Mouse (Mus musculus) small intestine, adult 2 months (tissue): ENCODE results near the gene Gbp4.
"Not testable (repeated sequence)": the region's sequence is repeated elsewhere in the genome, so short reads cannot be mapped to it uniquely, and the experiment has no call there.

Source experiments
- CTCF ChIP-seq: fragments of 200-500 bp; IDR thresholded peaks from 2 replicates; pipeline ENCODE4 v1.5.1; 2012; ENCODE audit warnings: low read depth, mild to moderate bottlenecking, control low read depth, inconsistent platforms, low read length, moderate library complexity, mixed read lengths; ENCODE audit not compliant: insufficient replicate concordance, insufficient read length; ENCODE audit errors: extremely low read depth
- POLR2A ChIP-seq: fragments of 200-500 bp; IDR thresholded peaks from 2 replicates; pipeline ENCODE4 v1.6.1; 2012; ENCODE audit warnings: low read depth, mild to moderate bottlenecking, control low read depth, inconsistent platforms, low read length, moderate library complexity

DNA sequence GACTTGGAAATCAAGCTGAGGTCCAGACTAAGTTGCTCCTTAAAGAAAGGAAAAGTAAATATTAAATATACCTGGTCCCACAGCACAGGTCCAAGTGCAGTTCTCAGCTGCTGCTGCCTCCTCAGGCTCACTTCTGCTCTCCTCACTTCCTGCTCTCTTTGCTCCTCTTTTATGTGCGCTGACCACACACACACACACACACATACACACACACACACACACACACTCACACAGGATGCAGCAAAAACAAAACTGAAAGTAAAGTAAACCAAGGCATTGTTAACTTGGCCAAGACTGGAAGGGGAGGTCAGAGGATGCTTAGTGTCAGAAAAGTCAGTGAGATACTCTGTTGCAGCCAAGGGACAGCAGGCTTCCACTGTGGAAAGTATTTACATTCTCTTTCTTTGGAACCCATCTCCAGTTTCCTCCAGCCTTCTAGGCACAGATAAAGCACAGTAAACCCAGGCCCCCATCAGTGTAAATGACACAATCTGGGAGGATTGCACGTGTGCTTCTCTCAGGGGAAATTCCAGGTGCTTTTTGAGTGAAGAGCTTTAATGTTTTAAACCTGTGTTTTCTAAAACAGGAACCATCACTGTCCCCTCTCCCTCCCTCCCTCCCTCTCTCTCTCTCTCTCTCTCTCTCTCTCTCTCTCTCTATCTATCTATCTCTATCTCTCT lies at the start of gene Gbp4, which contains the start of the genes Gbp9 and Gbp8:
- not testable (repeated sequence) for TF ChIP-seq CTCF
- TF ChIP-seq POLR2A, result 0 out of 2 replicates have a peak, but pooled peaks have one; percentile 36
